Mouse (Mus musculus) forebrain, postnatal 0 days (tissue): Measurements from ENCODE around the gene Tppp3. TPM values are rescaled to one million over a fixed set of nuclear protein-coding genes. Genes with fewer than 3 reads are reported as not detected.

Experiments used
- ATAC-seq: fragments of 200-750 bp; cut with Nextera tagmentation; 2 replicates; pipeline ENCODE4 v1.8.0; 2017; ENCODE audit warnings: mild to moderate bottlenecking, moderate library complexity
- DNase-seq: peaks from one replicate; pipeline ENCODE4 v3.0.0-alpha.2; 2015
- H3K27ac ChIP-seq: fragments of 300-500 bp; sonication (generic); 2 replicates; pipeline ENCODE4 v1.5.1; 2014; ENCODE audit warnings: low read depth, mild to moderate bottlenecking, antibody characterized with exemption, low read length, moderate library complexity, mixed read lengths
- H3K27me3 ChIP-seq: fragments of 300-500 bp; sonication (generic); 2 replicates; pipeline ENCODE4 v1.6.1; 2014; ENCODE audit warnings: mild to moderate bottlenecking, low read length, mixed read lengths; ENCODE audit not compliant: insufficient read depth
- H3K36me3 ChIP-seq: fragments of 300-500 bp; sonication (generic); 2 replicates; pipeline ENCODE4 v1.6.1; 2014; ENCODE audit warnings: mild to moderate bottlenecking, moderate library complexity; ENCODE audit not compliant: insufficient read depth
- H3K4me1 ChIP-seq: fragments of 300-500 bp; sonication (generic); 2 replicates; pipeline ENCODE4 v1.6.1; 2014; ENCODE audit warnings: antibody characterized with exemption; ENCODE audit not compliant: insufficient read depth
- H3K4me2 ChIP-seq: fragments of 300-500 bp; sonication (generic); 2 replicates; pipeline ENCODE4 v1.6.1; 2014; ENCODE audit warnings: low read depth, mild to moderate bottlenecking, moderate library complexity
- H3K4me3 ChIP-seq: fragments of 300-500 bp; sonication (generic); 2 replicates; pipeline ENCODE4 v1.5.1; 2014; ENCODE audit warnings: low read depth, low read length, mixed read lengths
- H3K9ac ChIP-seq: fragments of 300-500 bp; sonication (generic); 2 replicates; pipeline ENCODE4 v1.6.1; 2014; ENCODE audit warnings: mild to moderate bottlenecking
- H3K9me3 ChIP-seq: fragments of 300-500 bp; sonication (generic); 2 replicates; pipeline ENCODE4 v1.6.1; 2016; ENCODE audit warnings: low read length
- CTCF ChIP-seq: sonication (generic); IDR thresholded peaks from 2 replicates; pipeline ENCODE4 v1.5.1; 2016; ENCODE audit warnings: antibody characterized with exemption, control low read depth, low read depth
- WGBS: fragments of 180-500 bp; shearing (Covaris S2); extraction: QIAGEN DNeasy Blood & Tissue Kit; methylation state at CpG from one replicate; pipeline ENCODE4 v1.1.7; 2014; 5-methylcytosine and 5-hydroxymethylcytosine counted together
- polyA plus RNA-seq: library from polyadenylated mRNA; unstranded; fragments of >200 nt; fragmentation: Nextera tagmentation; extraction: Ambion mirVana; gene quantifications from 2 replicates; pipeline ENCODE4 v1.2.1, GENCODE M21; 2015
- total RNA-seq: library from RNA; depleted of rRNA; stranded (reverse); fragments of >200 nt; gene quantifications from 2 replicates; pipeline ENCODE4 v1.2.3, GENCODE M21; 2014

Gene Tppp3
- total and polyA plus RNA-seq, 2 experiments from 2014 or later = 66.6 to 106 TPM

DNA sequence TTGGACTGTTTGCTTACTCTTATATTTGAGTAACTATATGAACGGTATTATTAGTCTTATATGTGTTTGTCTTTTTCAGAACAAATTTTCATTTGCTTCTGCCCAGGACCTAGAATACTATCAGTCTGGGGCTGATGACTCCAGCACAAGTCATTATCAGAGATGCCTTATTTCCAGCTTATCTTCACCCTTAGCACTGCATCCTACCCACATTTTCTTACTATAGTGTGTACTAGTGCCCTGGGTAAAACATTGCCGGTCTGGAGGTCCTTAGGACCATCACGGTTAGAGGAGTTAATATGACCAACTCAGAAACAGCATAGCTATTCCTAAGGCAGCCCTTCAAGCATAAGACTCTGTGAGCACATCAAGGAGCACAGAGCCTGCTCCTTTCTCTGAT, 23.1 kb downstream of the Tppp3 start:
- H3K9me3 ChIP-seq = no peaks in the 10 kb centered on the region
- no peak overlapping the region for H3K4me3 ChIP-seq
- no peaks in the 10 kb centered on the region for H3K36me3 ChIP-seq
- H3K4me2 ChIP-seq = no peak overlapping the region
- DNase-seq (no peak), ATAC-seq (no peak)
- 98% methylated on average over 3 of the region's 3 CpGs for WGBS
- H3K4me1 ChIP-seq = peaks cover 7% of the 10 kb centered on the region
- no peak for TF ChIP-seq CTCF
- no peaks in the 10 kb centered on the region for H3K27me3 ChIP-seq
- H3K27ac ChIP-seq = no peak overlapping the region
- H3K9ac ChIP-seq = no peak overlapping the region

DNA sequence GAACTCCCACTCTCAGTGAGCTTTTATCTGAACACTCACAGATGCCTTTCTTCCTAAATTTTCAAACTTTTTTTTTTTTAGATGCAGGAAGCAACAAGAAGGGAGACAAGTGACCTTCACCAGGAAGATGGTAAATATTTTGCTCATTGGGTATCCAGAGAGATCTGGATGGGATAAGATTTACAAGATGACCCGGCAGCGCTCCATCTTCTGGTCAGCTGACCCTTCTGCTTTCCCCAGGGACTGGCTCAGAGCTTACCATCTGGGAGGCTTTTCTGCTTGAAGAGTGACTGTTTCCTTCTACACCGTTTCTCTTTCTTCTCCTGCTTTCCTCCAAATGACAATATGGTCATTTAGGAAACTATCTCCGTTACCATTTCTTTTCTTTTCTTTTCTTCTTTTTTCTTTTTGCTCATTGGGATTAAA, 25.2 kb downstream of the Tppp3 start:
- no peak overlapping the region for H3K27ac ChIP-seq
- no peak for TF ChIP-seq CTCF
- no peak overlapping the region for H3K9ac ChIP-seq
- no peak overlapping the region for H3K4me3 ChIP-seq
- H3K27me3 ChIP-seq = no peaks in the 10 kb centered on the region
- no peaks in the 10 kb centered on the region for H3K36me3 ChIP-seq
- no peak overlapping the region for H3K4me2 ChIP-seq
- H3K4me1 ChIP-seq = peaks cover 7% of the 10 kb centered on the region
- ATAC-seq (peak; percentile 46; the same call in 1 of the 2 replicates), DNase-seq (no peak)
- no peaks in the 10 kb centered on the region for H3K9me3 ChIP-seq
- WGBS = 18% methylated on average over 4 of the region's 4 CpGs

DNA sequence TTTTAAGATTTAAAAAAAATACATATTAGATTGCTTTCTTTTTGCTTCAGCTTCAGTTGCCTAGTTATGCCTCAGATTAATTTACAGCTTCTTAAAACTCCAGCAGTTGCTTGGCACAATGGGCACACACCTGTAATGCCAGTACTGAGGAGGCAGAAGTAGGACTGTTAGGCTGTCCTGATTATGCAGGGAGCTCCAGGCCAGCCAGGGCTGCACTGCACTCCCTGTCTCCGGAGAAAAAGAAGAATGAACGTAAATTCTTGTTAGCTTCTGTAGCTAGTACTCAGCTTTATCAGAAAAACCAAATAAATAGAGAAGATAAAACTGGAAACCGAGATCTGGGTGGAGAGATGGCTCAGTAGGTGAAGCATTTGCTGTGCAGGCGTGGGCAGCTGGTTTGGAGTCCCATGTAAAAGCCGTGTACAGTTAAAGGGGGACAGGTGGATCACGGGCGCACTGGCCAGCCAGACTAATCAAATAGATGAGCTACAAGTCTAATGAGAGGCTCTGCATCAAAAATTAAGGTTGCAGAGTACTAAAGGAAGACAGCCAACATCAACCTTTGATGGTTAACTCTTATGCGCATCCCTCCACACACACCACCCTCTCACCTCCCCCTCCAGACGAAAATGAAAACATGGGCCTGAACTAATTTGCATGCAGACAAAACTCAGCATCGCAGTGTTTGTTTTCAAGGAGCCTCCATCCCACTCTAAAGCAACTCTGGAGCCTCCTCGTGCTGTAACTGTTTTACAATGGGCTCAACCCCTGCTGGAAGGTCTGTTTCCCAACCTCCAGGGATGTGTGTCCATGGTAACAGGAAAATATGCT, 25.8 kb downstream of the Tppp3 start:
- H3K4me3 ChIP-seq = no peak overlapping the region
- no peak overlapping the region for H3K4me2 ChIP-seq
- no peaks in the 10 kb centered on the region for H3K27me3 ChIP-seq
- TF ChIP-seq CTCF = no peak
- H3K4me1 ChIP-seq = peaks cover 7% of the 10 kb centered on the region
- H3K36me3 ChIP-seq = no peaks in the 10 kb centered on the region
- WGBS = 17% methylated on average over 11 of the region's 11 CpGs
- peak; percentile 79 for ATAC-seq
- no peak for DNase-seq
- H3K9me3 ChIP-seq = no peaks in the 10 kb centered on the region
- H3K27ac ChIP-seq = no peak overlapping the region
- no peak overlapping the region for H3K9ac ChIP-seq

DNA sequence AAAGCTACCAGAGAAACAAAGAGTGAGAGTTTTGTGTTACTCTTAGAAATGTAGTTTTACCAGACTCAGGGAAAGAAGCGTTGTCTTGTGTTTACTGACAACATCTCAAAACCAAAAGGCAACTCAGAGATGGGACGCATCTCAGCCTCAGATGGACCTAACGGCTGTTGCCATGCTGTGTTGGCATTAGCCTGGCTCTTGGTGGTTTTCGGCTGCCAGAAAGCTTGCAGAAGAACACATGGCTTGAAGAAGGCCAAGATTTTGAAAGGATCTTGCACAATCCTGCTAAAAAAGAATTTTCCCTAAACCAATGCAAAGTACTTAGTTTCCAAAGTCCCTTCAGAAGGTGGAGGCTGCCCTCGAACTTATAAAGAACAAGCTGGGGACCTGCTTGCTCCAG, 28.7 kb downstream of the Tppp3 start:
- H3K27me3 ChIP-seq = no peaks in the 10 kb centered on the region
- H3K36me3 ChIP-seq = no peaks in the 10 kb centered on the region
- no peak overlapping the region for H3K4me2 ChIP-seq
- no peaks in the 10 kb centered on the region for H3K9me3 ChIP-seq
- 65% methylated on average over 5 of the region's 5 CpGs for WGBS
- no peak overlapping the region for H3K9ac ChIP-seq
- H3K4me3 ChIP-seq = no peak overlapping the region
- no peak overlapping the region for H3K27ac ChIP-seq
- ATAC-seq (peak; percentile 70), DNase-seq (peak; percentile 77)
- peaks cover 7% of the 10 kb centered on the region for H3K4me1 ChIP-seq
- TF ChIP-seq CTCF = no peak

DNA sequence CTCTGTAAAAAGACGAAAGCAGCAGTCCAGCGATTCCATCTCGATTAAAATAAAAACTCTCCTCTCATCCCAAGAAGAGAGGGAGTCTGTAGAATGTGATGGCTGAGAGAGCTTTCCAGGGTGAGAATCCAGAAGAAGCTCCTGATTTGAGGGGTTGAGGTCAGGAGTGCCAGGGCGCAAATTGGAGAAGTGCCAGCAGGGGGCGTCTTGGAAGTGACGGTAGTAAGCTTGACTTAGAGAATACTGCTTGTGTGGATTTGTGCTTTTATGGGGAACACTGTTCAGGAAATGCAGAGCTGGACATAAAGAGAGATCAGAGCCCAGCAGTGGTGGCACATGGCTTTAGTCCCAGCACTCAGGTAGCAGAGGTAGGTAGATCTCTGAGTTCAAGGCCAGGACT, 29.9 kb downstream of the Tppp3 start:
- Histone ChIP-seq H3K36me3 (no peaks in the 10 kb centered on the region), H3K9ac (no peak overlapping the region), H3K9me3 (no peaks in the 10 kb centered on the region), H3K4me2 (no peak overlapping the region), H3K4me1 (peaks cover 7% of the 10 kb centered on the region), H3K4me3 (no peak overlapping the region), H3K27ac (no peak overlapping the region), H3K27me3 (no peaks in the 10 kb centered on the region)
- no peak for DNase-seq
- WGBS = 4% methylated on average over 6 of the region's 6 CpGs
- ATAC-seq = no peak
- peak; percentile 36; the same call in 1 of the 2 replicates for TF ChIP-seq CTCF

DNA sequence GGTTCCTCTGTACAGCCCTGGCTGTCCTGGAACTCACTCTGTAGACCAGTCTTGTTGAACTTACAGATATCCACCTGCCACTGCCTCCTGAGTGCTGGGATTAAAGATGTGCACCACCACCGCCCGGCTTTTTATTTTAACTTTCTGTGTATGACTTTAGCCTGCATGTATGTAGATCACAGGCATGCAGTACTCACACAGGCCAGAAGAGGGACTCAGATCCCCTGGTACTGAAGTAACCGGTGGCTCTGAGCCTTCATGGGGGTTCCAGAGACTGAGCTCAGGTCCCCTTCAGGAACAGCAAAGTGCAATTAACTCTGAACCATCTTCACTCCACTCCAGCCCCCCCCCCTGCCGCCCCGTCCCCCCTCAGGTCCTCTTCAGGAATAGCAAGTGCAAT, 32.5 kb downstream of the Tppp3 start:
- peak; percentile 35 for DNase-seq
- 34% methylated on average over 5 of the region's 5 CpGs for WGBS

DNA sequence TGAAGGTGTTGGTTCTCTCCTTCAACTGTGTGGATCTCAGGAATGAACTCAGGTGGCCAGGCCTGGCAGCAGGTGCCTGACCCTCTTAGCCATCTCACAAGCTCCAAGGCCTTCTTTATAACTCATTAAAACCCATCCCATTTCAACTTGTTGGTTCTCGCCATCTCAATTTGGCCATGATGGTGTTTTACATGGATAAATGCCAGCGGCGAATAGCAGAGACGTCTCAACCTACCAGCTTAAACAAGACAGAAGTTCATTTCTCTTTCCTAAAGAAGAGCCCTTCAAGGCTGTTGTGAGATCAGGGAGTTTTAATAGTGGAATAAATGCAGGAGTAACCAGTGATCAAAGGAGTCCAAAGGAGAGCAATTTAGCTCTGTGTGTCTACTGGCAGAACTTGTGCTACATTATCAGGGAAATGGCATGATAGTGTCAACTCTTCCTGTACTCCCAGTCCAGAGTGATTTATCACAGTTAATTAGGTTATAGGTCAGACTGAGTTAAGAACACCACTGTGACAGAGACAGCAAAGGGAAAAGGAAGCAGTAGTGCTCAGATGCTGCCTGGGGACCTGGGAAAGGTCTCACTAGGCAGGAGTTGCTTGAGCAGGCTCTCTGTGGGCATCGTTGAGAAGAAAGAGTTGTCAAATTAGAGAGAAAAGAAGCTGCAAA, 34.1 kb downstream of the Tppp3 start:
- Histone ChIP-seq H3K4me1 (0 out of 2 replicates have a peak, but pooled peaks cover 10% of the 10 kb centered on the region), H3K9ac (no peak overlapping the region), H3K27me3 (no peaks in the 10 kb centered on the region), H3K9me3 (no peaks in the 10 kb centered on the region), H3K4me3 (no peak overlapping the region), H3K27ac (no peak overlapping the region), H3K4me2 (no peak overlapping the region), H3K36me3 (no peaks in the 10 kb centered on the region)
- 84% methylated on average over 5 of the region's 5 CpGs for WGBS
- no peak for DNase-seq
- no peak for TF ChIP-seq CTCF
- no peak for ATAC-seq

More for the DNA sequence above, 32.5 kb downstream of the Tppp3 start:
- Histone ChIP-seq H3K4me1 (no peaks in the 10 kb centered on the region), H3K4me2 (no peak overlapping the region), H3K27me3 (no peaks in the 10 kb centered on the region), H3K27ac (no peak overlapping the region), H3K9me3 (no peaks in the 10 kb centered on the region), H3K36me3 (no peaks in the 10 kb centered on the region), H3K4me3 (no peak overlapping the region), H3K9ac (no peak overlapping the region)
- peak; percentile 38 for TF ChIP-seq CTCF
- no peak for ATAC-seq
